Mouse (Mus musculus) limb, embryonic 10.5 days (tissue): Measurements from ENCODE around the gene Akirin2. TPM values are rescaled to one million over a fixed set of nuclear protein-coding genes. Genes with fewer than 3 reads are reported as not detected.

Experiments
- DNase-seq: peaks from one replicate; pipeline ENCODE4 v3.0.0-alpha.2; 2017; ENCODE audit warnings: low spot score
- H3K27ac ChIP-seq: fragments of 300-500 bp; sonication (generic); 2 replicates; pipeline ENCODE4 v1.5.1; 2016; ENCODE audit warnings: mild to moderate bottlenecking
- H3K27me3 ChIP-seq: fragments of 300-500 bp; sonication (generic); 2 replicates; pipeline ENCODE4 v1.6.1; 2016; ENCODE audit warnings: low read depth, mild to moderate bottlenecking; ENCODE audit not compliant: poor library complexity, severe bottlenecking
- H3K36me3 ChIP-seq: fragments of 300-500 bp; sonication (generic); 2 replicates; pipeline ENCODE4 v1.6.1; 2016; ENCODE audit warnings: mild to moderate bottlenecking, moderate library complexity
- H3K4me1 ChIP-seq: fragments of 300-500 bp; sonication (generic); 2 replicates; pipeline ENCODE4 v1.6.1; 2016
- H3K4me3 ChIP-seq: fragments of 300-500 bp; sonication (generic); 2 replicates; pipeline ENCODE4 v1.5.1; 2016; ENCODE audit warnings: mild to moderate bottlenecking, moderate library complexity
- H3K9me3 ChIP-seq: fragments of 300-500 bp; sonication (generic); replicated peaks from 2 replicates; pipeline ENCODE4 v1.6.1; 2016; ENCODE audit warnings: mild to moderate bottlenecking
- WGBS: fragments of 180-500 bp; shearing (Covaris S2); methylation state at CpG from one replicate; pipeline ENCODE4 v1.1.7; 2016; 5-methylcytosine and 5-hydroxymethylcytosine counted together
- polyA plus RNA-seq: library from polyadenylated mRNA; unstranded; fragments of >200 nt; fragmentation: Nextera tagmentation; extraction: Ambion mirVana; gene quantifications from 2 replicates; pipeline ENCODE4 v1.2.1, GENCODE M21; 2016

Gene Akirin2
- polyA plus RNA-seq, result 70.2 and 75.5 TPM in 2 replicates

DNA sequence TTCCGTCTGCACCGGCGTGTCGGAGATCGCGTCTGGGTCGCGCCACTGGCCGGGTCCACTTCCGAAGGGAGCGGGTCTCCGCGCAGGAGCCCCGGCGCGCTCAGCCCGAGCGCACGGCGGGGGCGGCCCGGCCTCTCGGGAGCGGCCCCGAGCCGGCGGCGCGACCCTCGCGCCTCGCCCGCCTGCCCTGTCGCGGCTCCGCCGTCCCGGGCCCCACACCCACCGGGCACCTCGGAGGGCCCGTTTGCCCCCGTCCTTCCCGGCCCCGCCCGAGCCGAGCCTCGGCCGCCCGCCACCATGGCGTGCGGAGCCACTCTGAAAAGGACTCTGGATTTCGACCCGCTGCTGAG, at the start of gene Akirin2:
Gene Akirin2 (plus strand): TSS at position 190 of the 350 bp plus-strand sequence.
- no peaks in the 10 kb centered on the region for H3K9me3 ChIP-seq
- under 1% methylated on average over 43 of the region's 53 CpGs for WGBS
- peak within 1 kb of the TSS; percentile 96 for H3K4me3 ChIP-seq
- peaks cover 11% of the 10 kb centered on the region for H3K36me3 ChIP-seq
- peak within 1 kb of the TSS; percentile 99 for H3K27ac ChIP-seq
- H3K4me1 ChIP-seq, result peaks cover 18% of the 10 kb centered on the region
- H3K27me3 ChIP-seq, result no peaks in the 10 kb centered on the region
- no peak for DNase-seq

DNA sequence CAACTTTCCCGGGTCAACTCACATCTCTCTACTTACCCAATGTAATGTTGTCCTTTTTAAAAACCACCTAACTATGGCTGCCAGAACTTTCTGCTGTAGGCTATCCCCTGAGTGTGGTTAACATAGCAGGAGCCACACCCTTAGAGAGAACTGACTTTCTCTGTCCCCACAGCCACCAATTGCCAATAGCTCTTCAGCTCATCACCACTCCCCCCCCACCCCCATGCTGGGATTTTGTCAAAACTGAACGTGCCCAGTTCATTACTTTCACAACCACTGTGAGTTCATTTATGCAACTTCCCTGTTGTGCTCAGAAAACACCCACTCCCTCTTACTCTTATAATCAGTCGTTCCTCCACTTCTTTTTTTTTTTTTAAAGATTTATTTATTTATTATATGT, 40.4 kb upstream of the Akirin2 start:
- Histone ChIP-seq H3K4me3 (no peak overlapping the region), H3K9me3 (no peaks in the 10 kb centered on the region), H3K4me1 (no peaks in the 10 kb centered on the region), H3K36me3 (no peaks in the 10 kb centered on the region), H3K27me3 (no peaks in the 10 kb centered on the region), H3K27ac (no peak overlapping the region)
- no peak for DNase-seq
- 84% methylated on average over 3 of the region's 3 CpGs for WGBS

DNA sequence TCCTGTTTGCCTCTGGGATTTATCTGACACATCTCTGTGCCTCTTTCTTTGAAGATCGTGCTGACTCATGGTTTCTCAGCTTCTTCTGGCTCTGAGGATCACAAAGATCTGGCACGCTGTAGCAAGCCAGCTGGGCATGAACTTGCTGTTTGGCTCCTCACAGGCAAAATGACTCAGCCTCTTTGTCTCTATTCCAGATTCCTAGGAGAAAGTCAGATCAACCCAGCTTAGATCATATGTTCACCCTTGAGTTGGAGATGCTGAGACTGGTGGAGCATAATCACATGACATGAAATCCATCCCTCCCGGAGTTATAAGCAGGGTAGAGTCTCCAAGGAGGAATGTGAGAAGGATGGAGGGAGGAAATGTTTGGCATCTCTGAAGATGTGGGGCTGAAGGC, 27.9 kb upstream of the Akirin2 start:
- no peaks in the 10 kb centered on the region for H3K36me3 ChIP-seq
- DNase-seq, result no peak
- 85% methylated on average over 3 of the region's 3 CpGs for WGBS
- H3K4me3 ChIP-seq, result no peak overlapping the region
- H3K9me3 ChIP-seq, result no peaks in the 10 kb centered on the region
- no peaks in the 10 kb centered on the region for H3K4me1 ChIP-seq
- no peak overlapping the region for H3K27ac ChIP-seq
- no peaks in the 10 kb centered on the region for H3K27me3 ChIP-seq

DNA sequence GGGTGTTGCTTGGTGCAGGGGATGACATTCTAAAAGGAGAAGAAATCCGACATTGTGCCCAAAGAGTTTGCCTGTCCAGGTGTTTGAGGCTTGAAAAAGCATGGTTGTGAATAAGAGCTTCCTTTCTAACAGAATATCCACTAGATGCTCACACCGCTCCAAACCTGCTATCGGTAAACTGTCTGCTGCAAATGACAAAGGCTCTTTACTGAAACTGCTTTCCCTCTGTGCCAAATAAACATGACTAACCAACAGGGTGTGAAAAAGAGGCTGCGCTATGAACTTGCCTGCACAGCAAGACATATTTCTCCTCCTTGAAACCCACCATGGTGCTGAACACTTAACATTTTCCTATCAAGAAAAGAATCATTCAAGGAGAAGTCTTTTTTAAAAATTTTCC, 27.2 kb upstream of the Akirin2 start:
- DNase-seq, result no peak
- Histone ChIP-seq H3K9me3 (no peaks in the 10 kb centered on the region), H3K4me3 (no peak overlapping the region), H3K27me3 (no peaks in the 10 kb centered on the region), H3K36me3 (no peaks in the 10 kb centered on the region), H3K27ac (no peak overlapping the region), H3K4me1 (no peaks in the 10 kb centered on the region)
- 91% methylated on average over 4 of the region's 4 CpGs for WGBS

- H3K27ac ChIP-seq, result no peak overlapping the region
- 89% methylated on average over 3 of the region's 3 CpGs for WGBS
- no peaks in the 10 kb centered on the region for H3K4me1 ChIP-seq
- no peaks in the 10 kb centered on the region for H3K27me3 ChIP-seq
- no peaks in the 10 kb centered on the region for H3K9me3 ChIP-seq
- no peak overlapping the region for H3K4me3 ChIP-seq
- no peaks in the 10 kb centered on the region for H3K36me3 ChIP-seq
- no peak for DNase-seq
Measured at GRCm38 (mm10) chr4:34526771-34527170, 24.0 kb upstream of the Akirin2 start.

DNA sequence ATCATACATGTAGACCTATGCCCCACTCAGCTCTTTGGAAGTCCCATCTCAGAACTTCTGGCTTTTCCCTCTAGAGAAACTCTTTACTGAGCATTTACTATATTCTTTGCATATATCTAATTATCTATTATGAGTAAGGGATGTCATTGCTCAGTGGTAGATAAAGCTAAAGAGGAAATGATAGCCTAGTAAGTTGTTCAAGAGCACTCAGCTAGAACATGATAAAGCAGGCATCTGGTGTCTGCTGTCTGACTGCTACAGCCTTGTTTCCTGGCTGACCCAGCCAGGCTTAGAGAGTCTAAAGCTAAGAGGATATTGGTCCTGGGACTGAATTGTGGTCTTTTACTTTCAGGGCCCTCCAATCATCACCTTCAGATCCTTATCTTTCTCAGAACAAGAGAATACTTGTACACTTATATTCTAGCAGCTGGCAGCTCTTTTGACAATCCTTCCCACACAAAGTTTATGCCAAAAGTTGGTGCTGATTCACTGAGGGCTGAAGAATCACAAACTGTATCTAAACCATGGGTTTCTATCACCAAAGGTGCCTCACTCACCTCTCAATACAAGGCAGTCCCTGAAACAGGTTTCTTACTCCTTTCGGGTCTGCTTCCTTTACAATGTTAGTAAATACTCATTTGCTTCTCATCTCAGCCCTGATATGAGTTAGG, 22.2 kb upstream of the Akirin2 start:
- no peak overlapping the region for H3K4me3 ChIP-seq
- H3K27ac ChIP-seq, result no peak overlapping the region
- no peaks in the 10 kb centered on the region for H3K27me3 ChIP-seq
- 91% methylated on average over 1 of the region's 1 CpGs for WGBS
- no peaks in the 10 kb centered on the region for H3K4me1 ChIP-seq
- no peak for DNase-seq
- no peaks in the 10 kb centered on the region for H3K9me3 ChIP-seq
- no peaks in the 10 kb centered on the region for H3K36me3 ChIP-seq

DNA sequence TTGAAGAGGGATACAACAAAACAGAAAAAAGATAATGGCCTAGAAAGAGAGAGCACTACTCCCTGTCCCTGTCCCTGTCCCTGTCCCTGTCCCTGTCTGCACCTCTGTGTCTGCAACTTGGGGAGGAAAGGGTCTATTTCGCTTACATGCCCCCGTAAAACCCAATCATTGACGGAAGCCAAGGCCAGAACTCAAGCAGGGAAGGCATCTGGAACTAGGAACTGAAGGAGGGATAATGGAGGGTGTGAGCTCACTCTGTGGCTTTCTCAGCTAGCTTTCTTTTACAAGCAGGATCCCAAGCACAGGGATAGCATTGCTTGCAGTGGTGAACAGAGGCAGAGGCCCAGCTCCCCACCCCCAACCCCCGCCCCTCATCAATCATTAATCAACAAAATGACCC, 21.4 kb upstream of the Akirin2 start:
- no peaks in the 10 kb centered on the region for H3K36me3 ChIP-seq
- H3K27me3 ChIP-seq, result no peaks in the 10 kb centered on the region
- H3K9me3 ChIP-seq, result no peaks in the 10 kb centered on the region
- no peak overlapping the region for H3K4me3 ChIP-seq
- no peak overlapping the region for H3K27ac ChIP-seq
- 64% methylated on average over 4 of the region's 4 CpGs for WGBS
- no peak for DNase-seq
- H3K4me1 ChIP-seq, result no peaks in the 10 kb centered on the region

DNA sequence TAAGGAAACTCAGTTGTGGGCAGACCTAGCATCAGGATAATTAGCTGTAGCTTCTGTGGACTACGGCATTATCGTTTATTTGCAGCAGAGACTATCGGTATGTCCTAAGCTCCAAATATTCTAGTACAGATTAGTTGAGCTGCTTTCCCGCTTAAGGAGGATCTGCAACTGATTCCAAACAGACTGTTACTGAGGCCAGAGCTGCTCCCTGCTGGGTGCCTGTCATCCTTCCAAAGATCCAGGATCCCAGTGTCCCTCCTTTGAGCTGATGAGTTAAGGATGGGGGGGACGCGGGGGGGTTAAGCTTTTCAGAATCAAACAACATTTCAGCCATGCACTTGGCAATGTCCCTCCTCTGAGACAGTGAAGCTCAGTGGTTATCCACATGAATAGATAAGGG, 20.8 kb upstream of the Akirin2 start:
- no peaks in the 10 kb centered on the region for H3K9me3 ChIP-seq
- no peak overlapping the region for H3K4me3 ChIP-seq
- no peak for DNase-seq
- H3K27me3 ChIP-seq, result no peaks in the 10 kb centered on the region
- no peak overlapping the region for H3K27ac ChIP-seq
- no peaks in the 10 kb centered on the region for H3K36me3 ChIP-seq
- 90% methylated on average over 6 of the region's 6 CpGs for WGBS
- no peaks in the 10 kb centered on the region for H3K4me1 ChIP-seq

DNA sequence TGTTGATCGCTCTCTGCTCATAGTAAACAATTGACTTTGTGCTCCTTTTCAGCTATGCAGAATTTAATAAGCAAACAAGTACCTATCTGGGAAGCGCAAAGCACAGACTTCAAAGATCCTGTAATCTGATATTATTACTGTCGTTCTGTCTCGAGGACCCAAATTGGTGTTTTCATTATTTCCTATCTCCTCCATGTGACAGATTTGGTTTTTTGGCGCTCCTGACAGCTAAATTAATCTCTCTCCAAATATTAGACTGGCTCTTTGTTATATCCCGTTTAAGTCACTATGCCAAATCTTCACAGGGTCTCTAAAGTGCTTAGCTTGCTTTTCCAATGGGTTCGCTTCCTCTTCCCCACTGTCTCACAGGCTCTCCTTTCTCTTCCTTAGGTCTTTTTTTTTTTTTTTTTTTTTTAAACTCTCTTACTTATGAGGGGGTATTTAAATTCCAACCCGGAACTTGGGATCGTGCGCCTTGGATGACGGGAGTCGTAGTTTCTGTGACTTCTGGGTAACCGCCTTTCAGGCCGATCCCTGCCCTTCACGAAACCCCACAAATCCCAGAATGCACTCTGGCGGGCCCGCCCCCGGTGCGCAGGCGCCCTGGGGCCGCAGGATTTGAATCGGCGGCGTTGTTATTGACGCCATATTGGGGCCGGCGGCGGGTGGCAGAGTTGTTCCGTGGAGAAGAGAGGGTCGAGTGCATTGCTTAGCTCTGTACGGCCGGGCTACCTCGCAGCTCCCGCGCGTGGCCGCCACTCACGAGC, 573 bp upstream of the Akirin2 start:
- peak overlapping the region; percentile 99 for H3K27ac ChIP-seq
- H3K27me3 ChIP-seq, result no peaks in the 10 kb centered on the region
- H3K36me3 ChIP-seq, result peaks cover 5% of the 10 kb centered on the region
- peak overlapping the region; percentile 96 for H3K4me3 ChIP-seq
- 3% methylated on average over 38 of the region's 38 CpGs for WGBS
- peaks cover 18% of the 10 kb centered on the region for H3K4me1 ChIP-seq
- no peaks in the 10 kb centered on the region for H3K9me3 ChIP-seq
- DNase-seq, result peak; percentile 96

DNA sequence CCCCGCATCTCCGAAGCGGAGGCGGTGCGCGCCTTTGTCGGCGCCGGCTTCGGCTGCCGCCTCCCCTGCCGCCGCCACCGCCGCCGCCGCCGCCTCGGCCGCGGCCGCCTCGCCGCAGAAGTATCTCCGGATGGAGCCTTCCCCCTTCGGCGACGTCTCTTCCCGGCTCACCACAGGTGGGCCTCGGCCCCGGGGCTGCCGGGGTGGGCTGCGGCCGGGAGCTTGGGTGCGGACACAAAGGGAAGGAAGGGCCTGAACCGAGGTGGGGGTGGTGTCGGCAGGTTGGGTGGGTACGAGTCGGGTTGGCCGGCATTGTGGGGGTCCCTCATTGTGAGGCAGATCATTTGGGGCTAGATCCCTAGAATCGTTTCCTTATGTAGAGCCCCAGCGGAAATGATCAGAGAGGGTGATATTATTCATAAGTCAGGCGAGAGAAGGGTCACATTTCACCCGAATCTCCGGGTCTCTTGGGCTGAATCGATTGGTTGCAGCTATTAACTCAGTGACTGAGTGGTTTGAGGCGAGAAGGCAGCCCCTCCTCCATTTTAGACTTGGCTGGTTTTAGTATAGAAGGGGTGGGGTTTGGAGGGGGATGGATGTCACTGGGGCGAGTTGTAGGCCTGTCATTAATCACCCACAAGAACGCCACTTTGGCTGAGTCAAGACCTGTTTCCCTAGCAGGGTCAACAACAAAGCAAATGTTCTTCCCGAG, 517 bp downstream of the Akirin2 start:
- peak overlapping the region; percentile 99 for H3K27ac ChIP-seq
- under 1% methylated on average over 48 of the region's 50 CpGs for WGBS
- H3K9me3 ChIP-seq, result no peaks in the 10 kb centered on the region
- peak; percentile 73 for DNase-seq
- peak overlapping the region; percentile 96 for H3K4me3 ChIP-seq
- no peaks in the 10 kb centered on the region for H3K27me3 ChIP-seq
- H3K4me1 ChIP-seq, result peaks cover 18% of the 10 kb centered on the region
- H3K36me3 ChIP-seq, result peaks cover 14% of the 10 kb centered on the region

GRCm38 (mm10) chr4:34551966-34552365, 1.2 kb downstream of the Akirin2 start:
- H3K27ac ChIP-seq, result peak overlapping the region; percentile 99
- 33% methylated on average over 3 of the region's 3 CpGs for WGBS
- peaks cover 18% of the 10 kb centered on the region for H3K4me1 ChIP-seq
- peaks cover 14% of the 10 kb centered on the region for H3K36me3 ChIP-seq
- no peaks in the 10 kb centered on the region for H3K27me3 ChIP-seq
- peak overlapping the region; percentile 96 for H3K4me3 ChIP-seq
- DNase-seq, result no peak
- H3K9me3 ChIP-seq, result no peaks in the 10 kb centered on the region

DNA sequence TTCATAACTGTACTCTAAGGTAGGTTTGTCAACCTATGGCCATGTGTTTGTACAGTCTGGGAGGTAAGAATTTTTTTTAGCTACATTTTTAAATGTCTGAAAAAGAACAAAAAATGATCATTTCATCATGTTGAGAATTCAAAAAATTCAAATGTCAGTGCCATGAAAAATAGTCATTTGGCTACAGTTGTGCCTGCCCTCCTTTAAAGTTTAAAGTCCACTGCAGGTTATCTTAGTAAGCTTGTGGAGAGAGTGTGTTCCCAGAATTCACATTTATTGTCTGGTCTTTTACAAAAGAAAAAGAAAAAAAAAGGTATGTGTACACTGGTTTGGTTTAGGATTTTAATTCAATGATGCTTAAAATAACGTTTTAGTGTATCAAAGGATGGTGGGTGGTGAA, 3.9 kb downstream of the Akirin2 start:
- H3K4me1 ChIP-seq, result peaks cover 18% of the 10 kb centered on the region
- H3K4me3 ChIP-seq, result no peak overlapping the region
- DNase-seq, result no peak
- 68% methylated on average over 1 of the region's 1 CpGs for WGBS
- no peaks in the 10 kb centered on the region for H3K27me3 ChIP-seq
- H3K27ac ChIP-seq, result no peak overlapping the region
- H3K9me3 ChIP-seq, result no peaks in the 10 kb centered on the region
- peaks cover 14% of the 10 kb centered on the region for H3K36me3 ChIP-seq

DNA sequence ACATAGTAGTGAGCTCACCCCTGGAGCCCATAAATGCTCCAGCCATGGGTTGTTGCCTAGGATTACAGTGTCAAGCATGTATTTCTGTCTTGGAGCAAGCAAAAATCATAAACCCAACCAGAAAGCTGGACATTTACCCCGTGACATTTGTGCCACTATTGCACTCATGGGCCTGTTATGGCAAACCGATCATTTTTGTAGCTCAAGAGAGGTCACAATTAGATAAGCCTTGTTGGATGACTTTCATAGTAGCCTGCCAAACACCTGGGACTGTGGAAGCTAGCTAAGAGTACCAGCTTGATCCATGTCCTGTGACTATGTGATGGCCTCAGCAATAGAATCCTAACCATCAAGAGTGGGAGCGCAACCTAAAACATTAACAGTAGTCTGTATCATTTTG, 4.9 kb downstream of the Akirin2 start:
- Histone ChIP-seq H3K9me3 (no peaks in the 10 kb centered on the region), H3K27ac (no peak overlapping the region), H3K4me3 (no peak overlapping the region), H3K36me3 (peaks cover 14% of the 10 kb centered on the region), H3K4me1 (peaks cover 16% of the 10 kb centered on the region), H3K27me3 (no peaks in the 10 kb centered on the region)
- WGBS, result 94% methylated on average over 3 of the region's 3 CpGs
- no peak for DNase-seq
